Mouse (Mus musculus) limb, embryonic 13.5 days (tissue): ENCODE measurements around the gene Ccdc13. TPM values are rescaled to one million over a fixed set of nuclear protein-coding genes. Genes with fewer than 3 reads are reported as not detected.

Experiments
- ATAC-seq: fragments of 200-750 bp; cut with Nextera tagmentation; 2 replicates; pipeline ENCODE4 v1.8.0; 2017; ENCODE audit warnings: low read depth, moderate number of reproducible peaks, moderate TSS enrichment; ENCODE audit not compliant: low FRiP score
- H3K27ac ChIP-seq: fragments of 300-500 bp; sonication (generic); 2 replicates; pipeline ENCODE4 v1.5.1; 2015; ENCODE audit warnings: inconsistent platforms, mild to moderate bottlenecking, moderate library complexity
- H3K27me3 ChIP-seq: fragments of 300-500 bp; sonication (generic); 2 replicates; pipeline ENCODE4 v1.6.1; 2015; ENCODE audit warnings: mild to moderate bottlenecking, inconsistent platforms
- H3K36me3 ChIP-seq: fragments of 300-500 bp; sonication (generic); 2 replicates; pipeline ENCODE4 v1.6.1; 2015; ENCODE audit warnings: inconsistent platforms, mild to moderate bottlenecking, moderate library complexity
- H3K4me1 ChIP-seq: fragments of 300-500 bp; sonication (generic); 2 replicates; pipeline ENCODE4 v1.6.1; 2015; ENCODE audit warnings: inconsistent platforms
- H3K4me2 ChIP-seq: fragments of 300-500 bp; sonication (generic); replicated peaks from 2 replicates; pipeline ENCODE4 v1.6.1; 2015; ENCODE audit warnings: inconsistent platforms, mild to moderate bottlenecking, moderate library complexity
- H3K4me3 ChIP-seq: fragments of 300-500 bp; sonication (generic); 2 replicates; pipeline ENCODE4 v1.5.1; 2015; ENCODE audit warnings: moderate library complexity, mild to moderate bottlenecking, inconsistent platforms
- H3K9ac ChIP-seq: fragments of 300-500 bp; sonication (generic); 2 replicates; pipeline ENCODE4 v1.6.1; 2015; ENCODE audit warnings: mild to moderate bottlenecking, inconsistent platforms
- H3K9me3 ChIP-seq: fragments of 300-500 bp; sonication (generic); 2 replicates; pipeline ENCODE4 v1.6.1; 2016; ENCODE audit warnings: inconsistent platforms
- WGBS: fragments of 180-500 bp; shearing (Covaris S2); methylation state at CpG from one replicate; pipeline ENCODE4 v1.1.7; 2015; 5-methylcytosine and 5-hydroxymethylcytosine counted together
- polyA plus RNA-seq: library from polyadenylated mRNA; unstranded; fragments of >200 nt; fragmentation: Nextera tagmentation; extraction: Ambion mirVana; gene quantifications from 2 replicates; pipeline ENCODE4 v1.2.1, GENCODE M21; 2015

Gene Ccdc13
- polyA plus RNA-seq, 1 experiment from 2014 or later = 0.76 TPM

DNA sequence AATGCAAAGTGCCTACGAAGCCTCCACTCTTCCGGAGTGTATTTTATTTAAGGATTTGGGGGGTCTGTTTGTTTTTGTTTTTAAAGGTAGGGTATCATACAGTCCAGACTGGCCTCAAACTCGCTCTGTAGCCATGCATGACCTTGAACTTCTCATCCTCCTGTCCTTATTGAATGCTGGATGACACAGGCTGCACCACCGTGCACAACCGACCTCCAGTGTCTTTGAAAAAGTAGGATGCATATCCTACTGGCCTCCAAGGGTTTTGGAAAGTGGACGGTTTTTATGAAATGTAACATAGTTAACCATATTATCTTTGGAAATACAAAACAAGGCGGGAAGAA, 333 bp upstream of the Ccdc13 start:
- Histone ChIP-seq H3K9me3 (peaks cover 11% of the 10 kb centered on the region; the same call in 1 of the 2 replicates), H3K4me1 (peaks cover 7% of the 10 kb centered on the region; the same call in 1 of the 2 replicates), H3K36me3 (no peaks in the 10 kb centered on the region), H3K27me3 (no peaks in the 10 kb centered on the region; the same call in 1 of the 2 replicates), H3K4me2 (peak overlapping the region; percentile 82), H3K4me3 (peak overlapping the region; percentile 54), H3K27ac (no peak overlapping the region), H3K9ac (peak overlapping the region; percentile 66)
- ATAC-seq = peak; percentile 28; the same call in 1 of the 2 replicates
- 42% methylated on average over 7 of the region's 7 CpGs for WGBS

GRCm38 (mm10) chr9:121838008-121838407, 1.3 kb downstream of the Ccdc13 start:
- Histone ChIP-seq H3K27ac (no peak overlapping the region), H3K9me3 (peaks cover 7% of the 10 kb centered on the region; the same call in 1 of the 2 replicates), H3K27me3 (no peaks in the 10 kb centered on the region; the same call in 1 of the 2 replicates), H3K9ac (no peak overlapping the region), H3K36me3 (no peaks in the 10 kb centered on the region), H3K4me1 (peaks cover 7% of the 10 kb centered on the region; the same call in 1 of the 2 replicates), H3K4me2 (no peak overlapping the region), H3K4me3 (no peak overlapping the region)
- 92% methylated on average over 6 of the region's 6 CpGs for WGBS
- ATAC-seq = no peak

DNA sequence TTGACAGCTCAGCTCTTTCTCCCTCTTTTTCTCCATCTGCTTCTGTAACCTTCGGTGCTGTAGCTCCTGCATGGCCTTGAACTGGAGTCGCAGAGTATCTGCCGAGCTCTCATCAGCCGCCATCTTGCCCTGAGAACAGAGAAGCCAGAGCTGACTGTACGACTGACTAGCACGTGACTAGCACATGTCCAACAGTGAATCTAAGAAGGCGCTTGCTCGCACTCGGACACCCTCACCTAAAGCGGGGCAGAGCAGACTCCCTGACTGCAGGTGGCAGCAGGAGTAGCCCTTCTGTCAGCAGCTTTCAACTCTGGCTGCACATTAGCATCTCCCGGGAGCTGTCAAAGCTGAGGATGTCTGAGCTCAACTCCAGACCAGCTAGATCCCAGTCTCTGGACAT, 5.4 kb downstream of the Ccdc13 start:
- Histone ChIP-seq H3K9me3 (0 out of 2 replicates have a peak, but pooled peaks cover 5% of the 10 kb centered on the region), H3K36me3 (no peaks in the 10 kb centered on the region), H3K27ac (no peak overlapping the region), H3K4me1 (peaks cover 7% of the 10 kb centered on the region; the same call in 1 of the 2 replicates), H3K4me3 (no peak overlapping the region), H3K27me3 (no peaks in the 10 kb centered on the region; the same call in 1 of the 2 replicates), H3K9ac (no peak overlapping the region), H3K4me2 (no peak overlapping the region)
- ATAC-seq = no peak
- 83% methylated on average over 11 of the region's 11 CpGs for WGBS

DNA sequence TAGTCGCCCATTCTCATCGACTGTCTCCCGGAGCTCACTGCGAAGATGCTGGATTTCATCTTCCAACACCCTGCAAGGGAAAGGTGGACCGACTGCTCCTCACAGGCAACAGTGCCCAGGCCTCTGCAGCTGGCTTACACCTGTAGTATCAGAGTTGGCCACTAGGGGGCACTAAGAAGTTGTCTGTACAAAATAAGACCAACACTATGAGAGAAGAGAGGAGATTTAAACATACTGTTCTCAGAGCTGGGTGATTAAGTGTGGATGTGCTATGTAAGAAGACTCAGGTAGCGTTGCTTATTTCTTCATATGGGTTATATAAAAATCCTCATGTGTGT, 8.3 kb downstream of the Ccdc13 start:
- WGBS = 28% methylated on average over 6 of the region's 6 CpGs
- H3K27ac ChIP-seq = no peak overlapping the region
- 0 out of 2 replicates have a peak, but pooled peaks have one; percentile 15 for ATAC-seq
- H3K4me3 ChIP-seq = no peak overlapping the region
- 0 out of 2 replicates have a peak, but pooled peaks cover 5% of the 10 kb centered on the region for H3K9me3 ChIP-seq
- H3K36me3 ChIP-seq = no peaks in the 10 kb centered on the region
- no peak overlapping the region for H3K9ac ChIP-seq
- 0 out of 2 replicates have a peak, but pooled peaks cover 4% of the 10 kb centered on the region for H3K4me1 ChIP-seq
- H3K4me2 ChIP-seq = no peak overlapping the region
- no peaks in the 10 kb centered on the region for H3K27me3 ChIP-seq

DNA sequence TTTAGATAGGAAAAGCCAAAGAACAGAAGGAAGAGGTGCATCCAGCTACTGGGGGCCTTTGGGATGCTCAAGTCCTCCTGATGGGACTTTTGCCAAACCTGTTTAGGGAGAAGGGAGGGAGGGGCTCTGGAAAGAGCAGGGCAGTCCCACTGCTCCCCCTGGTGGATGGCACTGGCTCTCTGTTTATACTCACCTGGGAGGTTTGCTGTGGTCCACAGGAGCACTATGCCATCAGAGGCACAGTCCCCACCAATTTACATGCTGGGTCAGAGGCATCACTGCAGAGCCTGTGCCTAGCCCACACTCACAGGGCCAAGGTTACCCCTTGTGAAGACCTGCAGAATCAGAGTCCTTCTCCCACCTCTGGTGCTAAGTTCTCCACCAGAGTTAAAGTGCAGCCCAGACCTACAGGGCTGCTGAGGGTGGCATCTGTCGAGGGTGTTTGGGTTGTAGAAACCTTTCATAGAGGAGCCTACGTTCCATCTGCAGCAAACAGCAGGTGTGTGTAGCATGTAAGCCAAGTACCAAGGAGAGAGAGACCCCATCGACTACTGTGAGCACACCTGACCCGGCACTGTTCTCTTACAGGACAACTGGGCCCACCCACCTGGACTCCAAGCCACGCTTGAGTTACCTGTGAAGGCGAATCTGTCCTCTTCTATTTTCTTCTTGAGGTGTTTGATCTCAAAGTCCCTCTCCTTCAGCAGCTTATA, 8.9 kb downstream of the Ccdc13 start:
- 75% methylated on average over 6 of the region's 6 CpGs for WGBS
- no peak overlapping the region for H3K4me3 ChIP-seq
- ATAC-seq = no peak; the same call in 1 of the 2 replicates
- no peak overlapping the region for H3K4me2 ChIP-seq
- no peaks in the 10 kb centered on the region for H3K36me3 ChIP-seq
- H3K9ac ChIP-seq = no peak overlapping the region
- H3K27me3 ChIP-seq = no peaks in the 10 kb centered on the region
- H3K9me3 ChIP-seq = no peaks in the 10 kb centered on the region
- 0 out of 2 replicates have a peak, but pooled peaks cover 4% of the 10 kb centered on the region for H3K4me1 ChIP-seq
- no peak overlapping the region for H3K27ac ChIP-seq

- no peaks in the 10 kb centered on the region for H3K9me3 ChIP-seq
- 54% methylated on average over 7 of the region's 7 CpGs for WGBS
- ATAC-seq = no peak
- H3K9ac ChIP-seq = no peak overlapping the region
- no peak overlapping the region for H3K4me3 ChIP-seq
- H3K4me1 ChIP-seq = 0 out of 2 replicates have a peak, but pooled peaks cover 4% of the 10 kb centered on the region
- no peak overlapping the region for H3K4me2 ChIP-seq
- H3K36me3 ChIP-seq = no peaks in the 10 kb centered on the region
- H3K27ac ChIP-seq = peak overlapping the region; percentile 39; the same call in 1 of the 2 replicates
- H3K27me3 ChIP-seq = no peaks in the 10 kb centered on the region
Measured at GRCm38 (mm10) chr9:121829270-121829992, 9.8 kb downstream of the Ccdc13 start.

- WGBS = 75% methylated on average over 6 of the region's 6 CpGs
Measured at GRCm38 (mm10) chr9:121828314-121828713, 10.9 kb downstream of the Ccdc13 start.

DNA sequence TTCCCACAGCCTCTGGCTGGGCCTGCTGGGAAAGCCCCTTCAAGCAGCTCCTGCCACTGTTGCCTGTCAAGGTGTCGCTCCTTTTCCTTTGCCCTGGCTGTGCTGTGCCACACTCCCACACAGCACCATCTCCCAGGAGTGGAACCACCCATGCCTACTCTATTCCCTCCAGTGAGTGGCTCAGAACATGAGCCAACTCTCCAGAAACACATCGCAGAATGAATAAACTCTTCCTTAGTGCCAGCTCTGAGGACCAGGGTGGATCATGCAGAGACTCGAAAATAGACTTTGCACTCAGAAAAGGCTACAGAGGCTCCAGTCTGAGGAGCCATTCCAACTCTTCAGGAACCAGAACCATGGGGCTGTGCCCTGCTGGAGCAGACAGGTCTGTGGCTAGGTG, 12.9 kb downstream of the Ccdc13 start:
- Histone ChIP-seq H3K36me3 (no peaks in the 10 kb centered on the region), H3K4me2 (no peak overlapping the region), H3K9me3 (no peaks in the 10 kb centered on the region), H3K4me1 (0 out of 2 replicates have a peak, but pooled peaks cover 8% of the 10 kb centered on the region), H3K27me3 (no peaks in the 10 kb centered on the region), H3K9ac (no peak overlapping the region), H3K4me3 (no peak overlapping the region), H3K27ac (no peak overlapping the region)
- no peak for ATAC-seq
- WGBS = 86% methylated on average over 3 of the region's 3 CpGs

More at GRCm38 (mm10) chr9:121828314-121828713, 10.9 kb downstream of the Ccdc13 start:
- H3K27ac ChIP-seq = no peak overlapping the region
- H3K36me3 ChIP-seq = no peaks in the 10 kb centered on the region
- H3K9me3 ChIP-seq = no peaks in the 10 kb centered on the region
- H3K9ac ChIP-seq = no peak overlapping the region
- H3K4me2 ChIP-seq = no peak overlapping the region
- no peaks in the 10 kb centered on the region for H3K27me3 ChIP-seq
- H3K4me1 ChIP-seq = 0 out of 2 replicates have a peak, but pooled peaks cover 4% of the 10 kb centered on the region
- H3K4me3 ChIP-seq = no peak overlapping the region
- no peak for ATAC-seq

- WGBS = 74% methylated on average over 7 of the region's 7 CpGs
- Histone ChIP-seq H3K27me3 (no peaks in the 10 kb centered on the region), H3K27ac (no peak overlapping the region), H3K9ac (no peak overlapping the region), H3K4me1 (peaks cover 26% of the 10 kb centered on the region), H3K4me2 (no peak overlapping the region), H3K9me3 (no peaks in the 10 kb centered on the region), H3K4me3 (no peak overlapping the region), H3K36me3 (no peaks in the 10 kb centered on the region)
- no peak for ATAC-seq
Measured at GRCm38 (mm10) chr9:121823991-121824390, 15.3 kb downstream of the Ccdc13 start.

- no peak overlapping the region for H3K27ac ChIP-seq
Measured at GRCm38 (mm10) chr9:121823051-121823450, 16.2 kb downstream of the Ccdc13 start.

DNA sequence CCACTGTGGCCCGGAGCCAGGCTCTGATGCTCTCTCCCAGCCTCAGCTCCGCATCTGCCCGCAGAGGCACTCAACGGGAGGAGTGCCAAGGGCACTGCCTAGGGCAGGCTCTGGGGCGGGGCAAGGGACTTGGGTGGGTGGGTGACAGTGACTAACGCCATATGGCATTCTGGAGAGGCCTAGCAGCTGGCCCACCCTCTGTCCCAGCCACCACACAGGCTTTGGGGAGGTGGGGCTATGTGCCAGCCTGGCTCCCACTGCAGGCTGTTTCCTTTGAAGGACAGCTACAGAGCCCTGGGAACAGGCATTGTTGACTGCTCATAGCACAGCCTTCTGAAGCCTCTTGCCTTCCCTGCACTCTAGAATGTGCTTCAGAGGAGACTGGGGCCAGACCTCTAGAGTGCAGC, 16.7 kb downstream of the Ccdc13 start:
- no peak for ATAC-seq
- no peaks in the 10 kb centered on the region for H3K36me3 ChIP-seq
- no peak overlapping the region for H3K27ac ChIP-seq
- no peaks in the 10 kb centered on the region for H3K9me3 ChIP-seq
- no peak overlapping the region for H3K4me2 ChIP-seq
- H3K27me3 ChIP-seq = no peaks in the 10 kb centered on the region
- H3K9ac ChIP-seq = no peak overlapping the region
- 62% methylated on average over 6 of the region's 6 CpGs for WGBS
- H3K4me1 ChIP-seq = peaks cover 25% of the 10 kb centered on the region
- H3K4me3 ChIP-seq = no peak overlapping the region

More at GRCm38 (mm10) chr9:121823051-121823450, 16.2 kb downstream of the Ccdc13 start:
- H3K36me3 ChIP-seq = no peaks in the 10 kb centered on the region
- H3K9me3 ChIP-seq = no peaks in the 10 kb centered on the region
- H3K4me1 ChIP-seq = peaks cover 25% of the 10 kb centered on the region
- ATAC-seq = no peak
- no peak overlapping the region for H3K4me2 ChIP-seq
- H3K9ac ChIP-seq = no peak overlapping the region
- H3K4me3 ChIP-seq = no peak overlapping the region
- 95% methylated on average over 1 of the region's 1 CpGs for WGBS
- no peaks in the 10 kb centered on the region for H3K27me3 ChIP-seq

GRCm38 (mm10) chr9:121820765-121821164, 18.5 kb downstream of the Ccdc13 start:
- 77% methylated on average over 5 of the region's 5 CpGs for WGBS

More at GRCm38 (mm10) chr9:121820765-121821164, 18.5 kb downstream of the Ccdc13 start:
- peaks cover 25% of the 10 kb centered on the region for H3K4me1 ChIP-seq
- H3K9ac ChIP-seq = no peak overlapping the region
- no peaks in the 10 kb centered on the region for H3K9me3 ChIP-seq
- no peaks in the 10 kb centered on the region for H3K27me3 ChIP-seq
- H3K27ac ChIP-seq = 0 out of 2 replicates have a peak overlapping the region, but pooled peaks have one; percentile 94
- no peaks in the 10 kb centered on the region for H3K36me3 ChIP-seq
- no peak overlapping the region for H3K4me2 ChIP-seq
- no peak for ATAC-seq
- no peak overlapping the region for H3K4me3 ChIP-seq
